Mouse (Mus musculus): ENCODE data around the gene Lars2. TPM values are rescaled to one million over a fixed set of nuclear protein-coding genes. Genes with fewer than 3 reads are reported as not detected.

The Lars2 gene
- total and polyA plus RNA-seq, 3 experiments = 634 to 10,095 (median 684) TPM

DNA sequence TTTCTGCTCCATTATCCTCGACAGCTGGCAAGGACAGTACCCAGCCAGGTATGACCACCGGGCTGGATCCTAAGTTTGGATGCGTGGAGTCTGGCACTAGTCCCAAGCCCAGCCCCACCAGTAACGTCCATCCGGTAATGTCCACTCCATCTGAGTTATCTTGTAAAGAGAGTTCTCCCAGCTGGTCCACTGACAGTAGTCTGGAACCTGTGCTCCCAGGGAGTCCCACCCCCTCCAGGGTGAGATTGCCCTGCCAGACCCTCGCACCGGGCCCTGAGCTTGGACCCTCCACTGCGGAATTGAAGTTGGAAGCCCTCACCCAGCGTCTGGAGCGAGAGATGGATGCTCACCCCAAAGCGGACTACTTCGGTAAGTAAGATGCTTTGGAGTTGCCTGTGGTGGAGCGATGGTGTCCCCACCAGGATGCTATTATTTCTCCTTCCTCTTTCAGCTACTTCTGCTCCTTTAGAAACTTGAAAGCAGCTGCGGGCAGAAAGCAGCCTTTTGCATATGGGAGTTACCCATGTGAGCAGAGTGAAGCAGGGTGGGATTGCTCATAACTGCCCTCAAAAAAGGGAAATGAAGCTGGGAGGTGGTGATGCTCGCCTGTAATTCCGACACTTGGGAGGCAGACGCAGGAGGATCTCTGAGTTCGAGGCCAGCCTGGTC is 113.7 kb downstream of the Lars2 start:
- Histone ChIP-seq H3K36me3 (ENCODE audit: control insufficient read depth in 1 of 2, insufficient read depth in 2 of 2, low read length in 2 of 2) (peaks cover 0 to 37% of the 10 kb centered on the region in 2 experiments; a peak in 3 of 4 replicates), H3K9me3 (replicated peaks; ENCODE audit: insufficient read depth, low read length) (no peaks in the 10 kb centered on the region), H3K4me1 (ENCODE audit: control insufficient read depth in 1 of 2, insufficient read depth in 2 of 2, low read length in 2 of 2) (peaks cover 11 to 38% of the 10 kb centered on the region in 2 experiments), H3K27ac (ENCODE audit: control insufficient read depth, low read depth, low read length) (no peak overlapping the region), H3K79me2 (ENCODE audit: control insufficient read depth, insufficient read depth, low read length, poor library complexity) (peaks cover 63% of the 10 kb centered on the region), H3K9ac (ENCODE audit: control insufficient read depth, low read depth, low read length, poor library complexity, severe bottlenecking) (peak overlapping the region; percentile 99), H3K27me3 (ENCODE audit: control insufficient read depth in 1 of 2, insufficient read depth in 2 of 2, low read length in 2 of 2) (no peaks in the 10 kb centered on the region), H3K4me3 (ENCODE audit: control insufficient read depth in 1 of 2, insufficient read depth in 1 of 2, low read depth in 2 of 2, low read length in 2 of 2) (peak overlapping the region; percentile 26 to 92)
- TF ChIP-seq TAL1 (IDR thresholded peaks at IDR 0.05; ENCODE audit: low read length) = no peak
- TF ChIP-seq TBP (IDR thresholded peaks at IDR 0.05; ENCODE audit: low read depth, low read length) = 0 out of 2 replicates have a peak, but pooled peaks have one; percentile 15
- no peak for TF ChIP-seq E2F4 (IDR thresholded peaks at IDR 0.05; ENCODE audit: borderline replicate concordance, low read depth, low read length)
- no peak for TF ChIP-seq MEF2A (IDR thresholded peaks at IDR 0.05; ENCODE audit: extremely low read depth, insufficient replicate concordance, low read depth, low read length, poor library complexity, severe bottlenecking)
- TF ChIP-seq JUND (IDR thresholded peaks at IDR 0.05; ENCODE audit: low read depth, low read length) = no peak
- TF ChIP-seq USF2 (IDR thresholded peaks at IDR 0.05; ENCODE audit: borderline replicate concordance in 1 of 2, insufficient read depth in 1 of 2, low read depth in 1 of 2, low read length in 2 of 2) = no peak
- no peak for TF ChIP-seq CHD2 (IDR thresholded peaks at IDR 0.05; ENCODE audit: low read length)
- peak; percentile 36; the same call in 1 of the 2 replicates for TF ChIP-seq SIN3A (IDR thresholded peaks at IDR 0.05; ENCODE audit: low read length)
- 0 out of 2 replicates have a peak, but pooled peaks have one; percentile 12 for TF ChIP-seq ETS1 (IDR thresholded peaks at IDR 0.05; ENCODE audit: low read depth, low read length)
- no peak for TF ChIP-seq ZC3H11A (IDR thresholded peaks at IDR 0.05; ENCODE audit: low read depth, low read length)
- TF ChIP-seq NRF1 (IDR thresholded peaks at IDR 0.05; ENCODE audit: insufficient read depth, low read depth, low read length, poor library complexity, severe bottlenecking) = no peak
- no peak for TF ChIP-seq HCFC1 (IDR thresholded peaks at IDR 0.05; ENCODE audit: low read depth, low read length)
- 0 out of 2 replicates have a peak, but pooled peaks have one; percentile 13 for TF ChIP-seq MXI1 (IDR thresholded peaks at IDR 0.05; ENCODE audit: low read depth, low read length)
- TF ChIP-seq MAX (IDR thresholded peaks at IDR 0.05; ENCODE audit: low read length) = peak; percentile 25; the same call in 1 of the 2 replicates
- TF ChIP-seq NELFE (IDR thresholded peaks at IDR 0.05; ENCODE audit: low read depth, low read length) = no peak
- no peak; a peak in 1 of 6 replicates for TF ChIP-seq CTCF (IDR thresholded peaks at IDR 0.05 in 2 of 3, conservative IDR thresholded peaks at IDR 0.05 in 1 of 3; ENCODE audit: control insufficient read depth in 1 of 3, insufficient read depth in 1 of 3, low read depth in 2 of 3, low read length in 3 of 3, poor library complexity in 1 of 3, severe bottlenecking in 1 of 3)
- TF ChIP-seq POLR2AphosphoS5 (IDR thresholded peaks at IDR 0.05; ENCODE audit: borderline replicate concordance, low read depth, low read length) = no peak
- no peak for TF ChIP-seq TCF12 (IDR thresholded peaks at IDR 0.05; ENCODE audit: low read depth, low read length)
- no peak; the same call in 1 of the 2 replicates for TF ChIP-seq RAD21 (IDR thresholded peaks at IDR 0.05; ENCODE audit: low read depth, low read length)
- TF ChIP-seq RCOR1 (IDR thresholded peaks at IDR 0.05; ENCODE audit: low read depth, low read length) = 0 out of 2 replicates have a peak, but pooled peaks have one; percentile 34
- no peak for TF ChIP-seq MAZ (IDR thresholded peaks at IDR 0.05; ENCODE audit: low read depth, low read length)
- TF ChIP-seq POLR2AphosphoS2 (IDR thresholded peaks at IDR 0.05; ENCODE audit: low read length) = no peak
- no peak for TF ChIP-seq MYC (IDR thresholded peaks at IDR 0.05; ENCODE audit: low read depth, low read length)
- DNase-seq (ENCODE audit: low read depth, low spot score) = peak; percentile 81
